Mouse (Mus musculus): ENCODE measurements around the gene Tlr13.
"Not testable (repeated sequence)": the region's sequence is repeated elsewhere in the genome, so short reads cannot be mapped to it uniquely, and the experiment has no call there.

Tlr13 gene

DNA sequence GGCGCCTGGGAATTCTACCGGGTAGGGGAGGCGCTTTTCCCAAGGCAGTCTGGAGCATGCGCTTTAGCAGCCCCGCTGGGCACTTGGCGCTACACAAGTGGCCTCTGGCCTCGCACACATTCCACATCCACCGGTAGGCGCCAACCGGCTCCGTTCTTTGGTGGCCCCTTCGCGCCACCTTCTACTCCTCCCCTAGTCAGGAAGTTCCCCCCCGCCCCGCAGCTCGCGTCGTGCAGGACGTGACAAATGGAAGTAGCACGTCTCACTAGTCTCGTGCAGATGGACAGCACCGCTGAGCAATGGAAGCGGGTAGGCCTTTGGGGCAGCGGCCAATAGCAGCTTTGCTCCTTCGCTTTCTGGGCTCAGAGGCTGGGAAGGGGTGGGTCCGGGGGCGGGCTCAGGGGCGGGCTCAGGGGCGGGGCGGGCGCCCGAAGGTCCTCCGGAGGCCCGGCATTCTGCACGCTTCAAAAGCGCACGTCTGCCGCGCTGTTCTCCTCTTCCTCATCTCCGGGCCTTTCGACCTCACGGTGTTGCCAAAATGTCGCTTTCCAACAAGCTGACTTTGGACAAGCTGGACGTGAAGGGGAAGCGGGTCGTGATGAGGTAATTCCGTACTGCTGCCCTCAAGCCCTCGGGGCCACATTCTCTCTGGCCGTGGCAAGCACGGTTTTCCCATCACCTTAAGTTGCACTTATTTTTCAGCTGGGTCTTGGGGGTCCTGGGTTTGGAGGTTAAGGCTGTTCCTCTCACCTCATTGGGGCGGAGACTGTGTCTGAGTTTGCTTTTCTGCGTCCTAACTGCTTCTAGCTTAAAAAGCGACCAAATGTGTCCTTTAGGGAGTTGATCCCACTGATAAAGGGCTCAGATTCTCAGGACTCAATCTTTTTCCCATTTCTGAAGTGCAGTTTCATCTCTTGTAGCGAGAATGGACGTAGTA, 44.0 kb downstream of the Tlr13 start, which contains the start of gene Pgk1:
Gene Pgk1 (plus strand): TSS at position 388 of the 937 bp plus-strand sequence.
- DNase-seq (ENCODE audit: low spot score in 2 of 2), result peak; percentile 55 to 80

DNA sequence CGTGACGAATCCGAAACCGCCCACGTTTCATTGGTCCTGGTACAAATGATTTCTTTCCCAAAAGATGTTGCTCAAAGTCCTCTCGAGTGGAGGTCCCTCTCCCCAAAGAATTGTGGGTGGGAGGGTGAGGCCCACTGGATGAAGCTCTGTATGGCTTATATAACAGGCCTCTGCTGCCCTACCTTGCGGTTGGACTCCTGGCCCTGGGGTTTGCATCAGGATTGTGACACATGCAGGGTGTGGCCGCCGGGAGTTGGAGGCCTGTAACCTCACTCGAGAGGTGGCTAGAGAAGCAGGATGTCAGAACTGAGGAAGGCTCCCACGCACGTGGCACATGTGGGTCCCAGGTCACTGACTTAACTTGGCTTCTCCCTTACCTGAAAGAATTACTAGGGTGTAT, 44.7 kb downstream of the Tlr13 start:
- DNase-seq (ENCODE audit: low spot score in 2 of 2), result no peak

DNA sequence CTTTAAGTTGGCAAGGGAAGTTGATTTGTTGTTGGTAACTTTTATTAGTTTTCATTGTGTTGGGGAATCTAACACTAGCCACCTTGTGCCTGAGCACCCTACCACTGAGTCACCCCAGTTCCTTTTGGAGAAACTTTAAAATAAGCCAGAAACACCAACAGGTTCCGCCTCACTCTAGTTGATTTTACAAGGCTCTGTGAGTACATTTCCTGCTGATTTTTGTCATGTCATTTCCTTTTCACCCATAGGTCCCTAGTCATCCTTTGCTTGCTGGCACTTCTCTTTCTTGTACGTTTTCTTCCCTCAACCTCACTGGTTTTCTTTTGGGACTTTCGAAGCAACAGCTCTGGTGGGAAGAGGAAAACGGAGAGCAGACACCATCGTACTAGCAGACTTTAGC, 46.4 kb downstream of the Tlr13 start:
- no peak for DNase-seq (ENCODE audit: low spot score in 2 of 2)

DNA sequence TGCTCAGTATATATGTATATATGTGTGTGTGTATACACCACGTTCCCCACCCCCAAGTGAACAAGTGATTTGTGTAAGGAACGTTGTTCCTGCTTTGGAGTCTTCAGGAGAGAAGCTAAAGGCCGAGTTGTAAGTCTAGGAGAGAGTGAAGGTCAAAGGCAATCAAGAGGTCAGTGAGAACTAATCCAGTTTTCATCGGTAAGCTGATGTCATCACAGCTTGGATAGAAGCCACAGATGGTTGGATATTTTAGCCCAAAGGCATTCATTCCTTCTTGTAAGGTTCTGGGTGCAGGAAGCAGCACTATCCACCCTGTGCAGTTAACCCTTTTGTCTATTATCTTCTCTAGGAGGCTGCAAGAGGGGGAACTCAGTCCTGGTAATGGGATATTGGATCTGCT, 47.1 kb downstream of the Tlr13 start:
- DNase-seq (ENCODE audit: low spot score in 2 of 2), result no peak

DNA sequence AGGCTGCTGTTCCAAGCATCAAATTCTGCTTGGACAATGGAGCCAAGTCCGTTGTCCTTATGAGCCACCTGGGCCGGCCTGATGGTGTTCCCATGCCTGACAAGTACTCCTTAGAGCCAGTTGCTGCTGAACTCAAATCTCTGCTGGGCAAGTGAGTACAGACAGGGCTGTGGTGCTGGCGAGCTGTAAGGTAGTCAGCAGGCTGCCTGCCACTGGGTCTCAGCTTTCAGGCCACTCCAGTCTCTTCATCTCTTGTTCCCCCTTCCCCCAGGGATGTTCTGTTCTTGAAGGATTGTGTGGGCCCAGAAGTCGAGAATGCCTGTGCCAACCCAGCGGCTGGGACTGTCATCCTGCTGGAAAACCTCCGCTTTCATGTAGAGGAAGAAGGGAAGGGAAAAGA, 51.4 kb downstream of the Tlr13 start:
- DNase-seq (ENCODE audit: low spot score in 2 of 2), result not testable (repeated sequence)

DNA sequence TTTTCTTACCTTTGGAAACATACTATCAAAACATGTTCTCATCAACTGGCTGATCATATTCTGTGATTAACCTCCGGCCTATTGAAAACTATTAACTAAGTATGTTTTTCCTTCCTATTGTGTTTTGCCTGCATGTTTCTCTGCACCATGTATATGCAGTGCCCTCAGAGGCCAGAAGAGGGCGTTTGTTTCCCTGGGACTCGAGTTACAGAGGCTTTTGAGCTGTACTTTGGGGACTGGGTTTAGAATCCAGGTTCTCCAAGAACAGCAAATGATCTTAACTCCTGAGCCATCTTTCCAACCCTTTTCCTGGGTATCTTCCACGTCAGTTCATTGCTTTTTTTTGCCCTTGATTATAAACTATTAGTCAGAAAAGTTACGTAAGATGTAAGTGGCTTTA, 54.3 kb downstream of the Tlr13 start:
- DNase-seq (ENCODE audit: low spot score in 2 of 2), result no peak

DNA sequence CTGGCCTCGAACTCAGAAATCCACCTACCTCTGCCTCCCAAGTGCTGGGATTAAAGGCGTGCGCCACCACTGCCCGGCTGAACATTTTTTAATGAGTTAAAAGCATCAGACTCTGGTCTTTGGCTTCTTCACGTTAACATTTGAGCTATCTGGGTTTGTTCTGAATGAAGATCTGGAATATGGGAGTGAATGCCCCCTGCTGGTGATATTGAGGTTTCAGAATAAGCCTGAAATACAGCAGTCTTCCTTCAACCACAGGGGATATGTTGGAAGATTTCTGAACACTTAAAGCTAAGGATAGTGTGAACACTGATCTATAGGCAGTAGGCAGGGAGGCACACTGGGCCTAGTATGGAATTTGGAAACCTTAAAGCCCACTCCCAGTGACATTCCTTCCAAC, 55.9 kb downstream of the Tlr13 start:
- DNase-seq (ENCODE audit: low spot score in 2 of 2), result no peak

DNA sequence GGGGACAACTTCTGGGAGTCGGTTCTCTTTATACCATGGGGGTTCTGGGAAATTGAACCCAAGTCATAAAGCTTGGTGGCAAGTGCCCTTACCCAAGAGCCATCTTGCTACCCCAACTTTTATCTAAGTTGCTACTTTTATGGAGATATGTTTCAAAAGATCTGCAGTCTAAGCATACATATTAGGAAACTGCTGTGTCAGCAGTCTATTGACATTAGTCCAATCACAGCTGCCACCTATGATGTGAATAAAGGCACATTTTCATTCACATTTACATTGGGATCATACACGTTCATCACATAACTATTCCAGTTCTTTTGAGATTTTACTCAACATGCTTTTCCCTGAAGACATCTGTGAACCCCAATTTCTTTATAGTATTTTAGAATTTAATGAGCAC, 66.1 kb downstream of the Tlr13 start:
- DNase-seq (ENCODE audit: low spot score in 2 of 2), result no peak
